Mouse (Mus musculus) heart, adult 2 months (tissue): ENCODE measurements around the gene Zfp280b.

Source experiments
- CTCF ChIP-seq: fragments of 200-600 bp; IDR thresholded peaks from 2 replicates; pipeline ENCODE4 v1.8.1; 2022; ENCODE audit warnings: antibody characterized with exemption, mild to moderate bottlenecking, moderate library complexity
- POLR2A ChIP-seq: fragments of 200-500 bp; IDR thresholded peaks from 2 replicates; pipeline ENCODE4 v1.6.1; 2011; ENCODE audit warnings: mild to moderate bottlenecking, low read depth, low read length, control low read depth; ENCODE audit not compliant: insufficient read depth

GRCm38 (mm10) chr10:75993616-75994240 lies 38.7 kb upstream of the Zfp280b start:
- no peak for TF ChIP-seq CTCF
- no peak for TF ChIP-seq POLR2A
